Mouse (Mus musculus) ES-Bruce4 (cell line): ENCODE results near the gene Ktn1.

Experiments
- CTCF ChIP-seq: IDR thresholded peaks from one replicate; pipeline ENCODE4 v1.8.1; 2011; ENCODE audit warnings: low read depth, low read length
- EP300 ChIP-seq: IDR thresholded peaks from 2 replicates; pipeline ENCODE4 v1.6.1; 2011; ENCODE audit warnings: low read depth, low read length; ENCODE audit not compliant: insufficient read depth
- POLR2A ChIP-seq: IDR thresholded peaks from one replicate; pipeline ENCODE4 v1.8.1; 2011; ENCODE audit warnings: low read length; ENCODE audit not compliant: insufficient read depth

DNA sequence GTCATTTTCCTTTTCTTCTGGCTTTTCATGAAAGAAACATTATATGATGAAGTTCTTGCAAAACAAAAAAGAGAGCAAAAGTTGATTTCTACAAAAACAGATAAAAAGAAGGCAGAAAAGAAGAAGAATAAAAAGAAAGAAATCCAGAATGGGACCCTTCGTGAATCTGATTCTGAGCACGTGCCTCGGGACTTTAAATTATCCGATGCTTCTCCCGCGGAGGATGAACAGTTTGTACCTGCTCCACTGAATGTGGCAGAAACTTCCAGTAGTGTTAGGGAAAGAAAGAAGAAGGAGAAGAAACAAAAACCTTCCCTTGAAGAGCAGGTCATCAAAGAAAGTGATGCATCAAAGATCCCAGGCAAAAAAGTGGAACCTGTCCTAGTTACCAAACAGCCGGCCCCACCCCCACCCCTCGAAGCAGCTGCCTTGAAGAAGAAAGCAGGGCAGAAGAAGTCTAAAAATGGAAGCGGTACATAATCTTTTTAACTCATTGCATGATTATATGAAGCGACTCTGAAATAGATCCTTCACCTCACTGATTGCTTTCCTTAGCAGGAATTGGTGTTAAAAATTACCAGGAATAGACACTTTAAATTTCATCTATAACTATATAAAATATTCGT is 15.7 kb downstream of the Ktn1 start:
- TF ChIP-seq CTCF (no peak), POLR2A (no peak), EP300 (no peak)
